Mouse (Mus musculus): ENCODE results near the gene Foxj2.

Gene Foxj2

GRCm38 (mm10) chr6:122873871-122874719 lies 54.4 kb downstream of the Foxj2 start, which contains the start of gene Necap1:
Gene Necap1 (plus strand): TSS chr6:122874474.
- peak; percentile 92 to 99 for DNase-seq (ENCODE audit: low spot score in 2 of 2)

DNA sequence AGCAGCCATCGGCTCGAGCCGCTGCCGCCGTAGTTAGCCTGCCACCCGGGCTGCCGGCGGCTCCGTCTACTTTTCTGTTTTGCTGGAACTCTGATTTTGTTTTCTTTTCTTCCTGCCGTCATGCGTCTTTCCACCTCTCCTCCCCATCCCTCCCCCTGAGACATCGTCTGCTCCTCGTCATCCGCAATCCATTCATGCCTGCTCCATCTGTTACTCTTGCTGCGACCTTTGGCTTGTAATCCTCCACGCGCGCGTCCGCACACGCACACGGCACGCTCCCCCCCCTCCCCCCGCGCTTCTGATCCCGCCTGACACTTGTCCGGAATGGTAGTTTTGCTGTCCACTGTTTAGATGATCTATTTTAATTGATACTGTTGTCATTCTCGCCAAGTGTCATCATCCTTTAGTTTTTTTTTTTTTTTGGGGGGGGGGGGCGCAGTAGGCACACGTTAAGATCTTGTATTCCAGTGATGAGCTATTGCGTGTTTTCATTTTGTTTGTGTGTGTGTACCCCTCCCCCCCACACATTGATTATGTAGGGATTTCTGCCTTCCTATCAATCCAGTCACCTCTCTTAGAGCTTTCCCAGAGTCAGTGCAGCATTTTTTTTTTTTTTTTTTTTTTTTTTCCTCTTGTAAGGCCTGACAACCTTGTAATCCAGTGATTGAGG lies 55.1 kb downstream of the Foxj2 start:
- no peak for DNase-seq (ENCODE audit: low spot score in 2 of 2)

DNA sequence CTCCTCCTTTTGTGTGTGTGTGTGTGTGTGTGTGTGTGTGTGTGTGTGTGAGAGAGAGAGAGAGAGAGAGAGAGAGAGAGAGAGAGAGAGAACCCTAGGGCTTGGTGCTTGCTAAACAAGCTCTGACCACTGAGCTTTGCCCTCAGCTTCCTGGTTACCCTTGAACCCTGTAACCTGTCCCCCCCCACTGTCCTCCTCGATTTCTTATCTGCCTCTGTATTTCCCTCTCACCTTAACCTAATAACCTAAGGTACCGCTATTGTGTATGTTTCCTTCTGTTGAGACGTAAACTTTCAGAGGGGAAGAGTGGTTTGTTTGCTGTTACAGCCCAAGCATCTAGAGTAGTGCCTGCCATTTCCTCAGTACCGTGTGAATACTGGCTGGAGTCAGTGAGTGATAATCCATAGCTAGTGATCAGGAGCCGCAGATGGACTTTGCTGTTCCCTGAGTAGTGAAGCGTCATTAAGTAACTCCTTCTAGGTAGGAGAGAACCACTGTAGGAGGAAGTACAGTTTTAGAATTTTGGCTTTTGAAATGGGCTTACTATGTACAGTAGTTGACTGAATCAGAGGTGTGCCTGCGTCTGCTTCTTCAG lies 59.5 kb downstream of the Foxj2 start:
- no peak for DNase-seq (ENCODE audit: low spot score in 2 of 2)

GRCm38 (mm10) chr6:122879781-122880505 lies 60.2 kb downstream of the Foxj2 start:
- no peak for DNase-seq (ENCODE audit: low spot score in 2 of 2)

- DNase-seq (ENCODE audit: low spot score in 2 of 2) = no peak
Observed at GRCm38 (mm10) chr6:122881287-122881686, 61.6 kb downstream of the Foxj2 start.

DNA sequence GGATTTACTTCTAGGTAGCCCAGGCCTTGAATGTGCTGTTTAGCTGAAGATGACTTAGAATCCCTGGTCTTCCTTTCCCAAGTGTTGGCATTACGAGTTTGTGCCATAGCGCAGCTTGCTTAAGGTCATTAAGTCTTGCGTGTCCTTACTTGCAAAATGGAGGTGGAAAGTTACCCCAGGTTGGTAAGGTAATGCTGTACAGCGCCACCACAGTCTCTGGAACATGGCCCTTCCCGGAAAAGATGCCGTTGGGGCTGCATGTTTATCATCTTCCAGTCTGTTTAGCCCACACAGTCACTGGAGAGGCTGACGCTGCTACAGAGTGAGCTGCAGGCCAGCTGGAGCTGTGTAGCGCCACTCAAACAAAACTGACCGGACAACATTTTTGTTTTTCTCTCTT lies 63.9 kb downstream of the Foxj2 start:
- DNase-seq (ENCODE audit: low spot score in 2 of 2) = no peak

DNA sequence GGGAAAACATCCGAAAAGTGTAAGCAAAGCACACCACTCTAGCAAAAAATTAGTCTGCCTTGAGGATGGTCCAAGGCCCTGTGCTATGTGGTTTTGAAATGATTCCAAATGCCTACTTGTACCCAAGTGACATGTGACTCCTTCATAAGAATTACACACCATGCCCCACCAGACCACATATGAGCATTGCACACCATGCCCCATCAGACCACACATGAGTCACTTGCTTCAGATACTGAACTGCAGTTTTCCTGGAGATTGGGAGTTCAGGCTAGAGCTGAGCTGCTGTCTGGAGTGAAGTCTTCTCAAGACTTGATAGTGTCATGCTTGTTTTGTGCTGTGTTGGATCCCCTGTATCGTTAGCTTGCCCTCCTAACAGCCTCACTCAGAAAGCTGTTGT lies 69.9 kb downstream of the Foxj2 start:
- DNase-seq (ENCODE audit: low spot score in 2 of 2) = no peak

DNA sequence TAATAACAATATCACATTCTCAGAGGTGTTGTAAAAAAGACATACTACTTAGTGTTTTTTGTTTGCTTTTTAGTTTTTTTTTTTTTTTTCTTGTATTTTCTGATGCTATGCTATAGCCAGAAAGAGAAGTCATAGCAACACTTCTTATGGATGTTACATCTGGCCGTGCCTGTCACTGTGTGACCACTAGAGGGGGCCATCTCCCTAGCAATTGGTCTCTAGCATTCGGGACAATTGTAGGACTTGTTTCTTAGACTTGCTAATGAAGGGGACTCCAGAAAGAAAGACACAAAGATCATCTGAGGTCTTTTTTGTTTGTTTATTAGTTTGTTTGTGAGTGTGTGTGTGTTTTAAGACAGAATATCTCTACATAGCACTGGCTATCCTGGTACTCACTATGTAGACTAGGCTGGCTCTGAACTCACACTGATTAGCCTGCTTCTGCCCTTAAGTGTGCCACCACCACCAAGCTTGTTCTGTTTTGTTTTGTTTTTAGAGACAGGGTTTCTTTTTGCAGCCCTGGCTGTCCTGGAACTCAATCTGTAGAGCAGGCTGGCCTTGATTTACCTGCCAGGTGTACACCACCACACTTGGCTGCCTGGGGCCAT lies 72.8 kb downstream of the Foxj2 start:
- peak in 1 of 2 experiments; percentile 73 for DNase-seq (ENCODE audit: low spot score in 2 of 2)

Measured in left cerebral cortex, adult 9 months (tissue).